Mouse (Mus musculus) hindbrain, embryonic 15.5 days (tissue): ENCODE measurements around the gene Susd4. TPM values are rescaled to one million over a fixed set of nuclear protein-coding genes. Genes with fewer than 3 reads are reported as not detected.
A peak's percentile ranks its signal among the peaks of the same experiment; 100 is the strongest.

Source experiments
- ATAC-seq: fragments of 200-750 bp; cut with Nextera tagmentation; 2 replicates; pipeline ENCODE4 v1.8.0; 2017; ENCODE audit warnings: low read depth, moderate number of reproducible peaks, moderate TSS enrichment; ENCODE audit not compliant: low FRiP score
- H3K27ac ChIP-seq: fragments of 300-500 bp; sonication (generic); replicated peaks from 2 replicates; pipeline ENCODE4 v1.5.1; 2015; ENCODE audit warnings: mild to moderate bottlenecking, inconsistent platforms
- H3K27me3 ChIP-seq: fragments of 300-500 bp; sonication (generic); 2 replicates; pipeline ENCODE4 v1.6.1; 2015; ENCODE audit warnings: control low read depth, inconsistent platforms
- H3K36me3 ChIP-seq: fragments of 300-500 bp; sonication (generic); 2 replicates; pipeline ENCODE4 v1.6.1; 2015; ENCODE audit warnings: control low read depth, inconsistent platforms
- H3K4me1 ChIP-seq: fragments of 300-500 bp; sonication (generic); replicated peaks from 2 replicates; pipeline ENCODE4 v1.6.1; 2015; ENCODE audit warnings: control low read depth, inconsistent platforms
- H3K4me2 ChIP-seq: fragments of 300-500 bp; sonication (generic); 2 replicates; pipeline ENCODE4 v1.6.1; 2015; ENCODE audit warnings: moderate library complexity, mild to moderate bottlenecking, inconsistent platforms
- H3K4me3 ChIP-seq: fragments of 300-500 bp; sonication (generic); 2 replicates; pipeline ENCODE4 v1.5.1; 2015; ENCODE audit warnings: mild to moderate bottlenecking, inconsistent platforms
- H3K9ac ChIP-seq: fragments of 300-500 bp; sonication (generic); 2 replicates; pipeline ENCODE4 v1.6.1; 2015; ENCODE audit warnings: inconsistent platforms
- H3K9me3 ChIP-seq: fragments of 300-500 bp; sonication (generic); 2 replicates; pipeline ENCODE4 v1.6.1; 2016; ENCODE audit warnings: control low read depth, inconsistent platforms
- WGBS: fragments of 180-500 bp; shearing (Covaris S2); methylation state at CpG from one replicate; pipeline ENCODE4 v1.1.7; 2015; 5-methylcytosine and 5-hydroxymethylcytosine counted together
- polyA plus RNA-seq: library from polyadenylated mRNA; unstranded; fragments of >200 nt; fragmentation: Nextera tagmentation; extraction: Ambion mirVana; gene quantifications from 2 replicates; pipeline ENCODE4 v1.2.1, GENCODE M21; 2015

Gene Susd4
- polyA plus RNA-seq, 1 experiment from 2014 or later = 74.6 TPM

DNA sequence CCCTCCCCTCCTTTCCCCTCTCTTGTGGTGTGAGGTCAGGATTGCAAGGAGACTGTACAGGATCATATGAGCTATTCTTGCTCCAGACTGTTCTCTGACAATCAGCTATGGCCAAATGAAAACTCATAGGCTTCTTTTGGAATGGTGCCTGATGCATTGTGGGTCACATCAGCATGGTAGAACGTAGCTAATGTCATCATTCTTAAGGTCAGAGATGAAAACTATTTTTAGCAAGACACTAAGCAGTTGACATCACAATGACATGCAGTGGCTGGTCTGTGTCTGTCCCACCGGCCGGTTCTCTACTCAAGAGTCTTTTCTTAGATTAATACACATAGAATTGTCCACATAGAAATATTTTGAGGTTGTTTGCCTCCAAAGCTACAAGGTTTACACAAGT lies 142.0 kb downstream of the Susd4 start:
- Histone ChIP-seq H3K4me2 (no peak overlapping the region), H3K27ac (no peak overlapping the region), H3K9ac (no peak overlapping the region), H3K9me3 (no peaks in the 10 kb centered on the region), H3K36me3 (no peaks in the 10 kb centered on the region), H3K4me1 (peaks cover 22% of the 10 kb centered on the region), H3K4me3 (no peak overlapping the region), H3K27me3 (no peaks in the 10 kb centered on the region)
- ATAC-seq = no peak
- WGBS = 81% methylated on average over 3 of the region's 3 CpGs

DNA sequence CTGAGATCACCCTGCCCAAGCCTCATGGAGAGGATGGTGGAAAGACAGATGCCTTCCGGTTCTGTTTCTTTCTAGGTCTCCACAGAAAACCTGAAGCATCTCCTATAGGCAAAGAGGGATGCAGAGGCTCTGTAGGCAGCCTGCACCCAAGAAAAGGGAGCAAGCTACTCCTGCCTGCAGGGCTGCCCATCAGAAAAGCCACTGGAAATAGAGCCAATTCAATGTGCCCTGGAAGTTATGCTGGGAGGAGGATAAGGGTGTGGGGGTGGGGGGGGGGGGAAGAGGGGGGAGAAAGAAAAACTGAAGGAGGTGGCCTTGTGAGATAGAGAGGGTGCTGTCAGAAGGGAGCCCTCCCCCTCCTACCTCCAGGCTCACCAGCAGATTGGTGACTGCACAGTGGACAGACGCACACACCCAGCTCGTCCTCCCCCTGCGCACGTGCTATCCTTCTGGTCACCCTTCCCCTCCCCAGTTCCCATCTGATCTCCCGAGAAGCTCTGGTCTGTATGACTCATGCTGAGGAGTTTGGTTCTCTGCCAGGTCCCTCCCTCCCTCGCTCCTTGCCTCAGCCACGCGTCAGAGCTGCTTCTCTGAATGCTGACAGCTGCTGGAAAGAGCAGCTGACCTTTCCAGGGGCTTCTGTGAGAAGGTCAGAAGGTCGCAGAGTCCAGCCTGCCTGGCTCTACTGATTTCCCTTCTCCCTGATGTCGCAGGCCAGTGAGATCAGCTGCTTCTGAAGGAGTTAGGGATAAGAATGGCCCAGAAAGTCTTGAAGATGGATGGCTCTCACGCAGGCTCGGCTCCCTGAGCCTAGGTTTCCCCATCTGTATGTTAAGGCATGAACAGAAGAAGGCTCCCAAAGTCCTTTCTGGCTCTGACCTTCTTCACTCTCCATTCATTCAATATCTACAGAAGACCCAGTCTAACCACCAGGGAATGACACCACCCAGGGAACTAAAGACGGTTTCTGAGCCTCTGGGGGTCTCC lies 144.7 kb downstream of the Susd4 start:
- Histone ChIP-seq H3K27ac (no peak overlapping the region), H3K27me3 (no peaks in the 10 kb centered on the region), H3K36me3 (no peaks in the 10 kb centered on the region), H3K9me3 (no peaks in the 10 kb centered on the region), H3K9ac (no peak overlapping the region), H3K4me2 (peak overlapping the region; percentile 2; the same call in 1 of the 2 replicates), H3K4me3 (no peak overlapping the region), H3K4me1 (peaks cover 16% of the 10 kb centered on the region)
- WGBS = 14% methylated on average over 14 of the region's 14 CpGs
- ATAC-seq = peak; percentile 80

DNA sequence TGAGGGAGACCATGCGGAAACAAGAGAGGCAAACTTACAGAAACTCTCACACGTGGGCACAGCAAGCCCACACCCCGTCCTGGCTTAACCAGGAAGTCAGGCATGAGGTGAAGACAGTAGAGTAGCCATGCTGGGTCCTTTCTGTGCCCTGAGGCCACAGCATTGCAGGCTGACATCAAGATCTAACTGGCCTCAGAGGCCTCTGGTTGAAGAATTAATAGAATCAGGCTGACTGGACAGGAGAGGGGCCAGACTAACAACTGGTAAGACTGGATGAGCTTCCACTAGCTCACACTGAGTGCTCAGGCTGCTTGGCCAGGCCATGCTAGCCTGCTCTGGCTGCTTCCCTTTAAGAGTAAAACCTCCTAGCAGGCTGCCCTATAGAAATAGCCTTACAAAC lies 145.4 kb downstream of the Susd4 start:
- Histone ChIP-seq H3K4me3 (no peak overlapping the region), H3K27me3 (no peaks in the 10 kb centered on the region), H3K9me3 (no peaks in the 10 kb centered on the region), H3K36me3 (no peaks in the 10 kb centered on the region), H3K27ac (no peak overlapping the region), H3K9ac (no peak overlapping the region), H3K4me2 (no peak overlapping the region), H3K4me1 (peaks cover 16% of the 10 kb centered on the region)
- ATAC-seq = no peak
- WGBS = 60% methylated on average over 3 of the region's 3 CpGs

DNA sequence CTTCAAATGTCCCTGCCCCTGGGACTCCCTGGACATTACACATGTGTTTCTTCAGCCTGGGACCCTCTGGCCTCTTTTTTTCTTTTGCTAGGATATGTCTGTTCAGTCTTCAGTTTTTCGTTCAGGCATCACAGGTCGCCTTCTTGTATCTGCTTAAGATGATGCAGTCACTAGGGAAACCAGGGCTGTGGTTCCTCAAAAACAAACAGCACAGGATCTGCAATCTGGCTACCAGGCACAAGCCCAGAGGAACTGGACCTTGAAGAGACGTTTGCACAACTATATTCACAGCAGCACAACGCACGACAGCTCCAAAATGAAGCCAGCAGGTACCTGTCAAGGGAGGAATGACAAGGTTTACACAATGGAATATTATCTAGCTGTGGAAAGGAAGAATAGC lies 145.9 kb downstream of the Susd4 start:
- H3K27me3 ChIP-seq = no peaks in the 10 kb centered on the region
- H3K27ac ChIP-seq = no peak overlapping the region
- 77% methylated on average over 5 of the region's 5 CpGs for WGBS
- no peak overlapping the region for H3K9ac ChIP-seq
- ATAC-seq = no peak
- no peaks in the 10 kb centered on the region for H3K36me3 ChIP-seq
- no peak overlapping the region for H3K4me3 ChIP-seq
- H3K4me2 ChIP-seq = no peak overlapping the region
- no peaks in the 10 kb centered on the region for H3K9me3 ChIP-seq
- H3K4me1 ChIP-seq = peaks cover 16% of the 10 kb centered on the region

DNA sequence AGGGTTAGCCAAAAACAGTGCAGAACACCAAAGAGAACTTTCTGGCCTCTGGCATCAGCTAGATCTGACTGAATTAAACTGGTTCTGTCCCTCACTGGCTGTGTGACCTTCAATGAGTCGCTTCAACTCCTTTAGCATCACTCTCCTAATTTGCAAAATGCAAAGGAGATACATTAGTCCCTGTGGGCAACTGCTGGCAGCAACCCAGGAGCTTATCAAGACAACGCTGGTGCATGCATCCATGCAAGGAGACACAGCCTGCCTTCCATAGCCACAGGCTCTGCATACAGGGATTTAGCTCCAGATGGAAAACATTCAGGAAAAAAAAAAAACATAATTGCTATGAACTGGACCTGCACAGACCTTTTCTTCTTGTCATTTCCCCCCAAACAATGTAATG lies 148.9 kb downstream of the Susd4 start:
- H3K4me3 ChIP-seq = no peak overlapping the region
- H3K36me3 ChIP-seq = no peaks in the 10 kb centered on the region
- H3K4me1 ChIP-seq = peaks cover 16% of the 10 kb centered on the region
- WGBS = 29% methylated on average over 2 of the region's 2 CpGs
- H3K27ac ChIP-seq = no peak overlapping the region
- ATAC-seq = no peak
- no peaks in the 10 kb centered on the region for H3K27me3 ChIP-seq
- no peak overlapping the region for H3K9ac ChIP-seq
- H3K9me3 ChIP-seq = no peaks in the 10 kb centered on the region
- H3K4me2 ChIP-seq = no peak overlapping the region

DNA sequence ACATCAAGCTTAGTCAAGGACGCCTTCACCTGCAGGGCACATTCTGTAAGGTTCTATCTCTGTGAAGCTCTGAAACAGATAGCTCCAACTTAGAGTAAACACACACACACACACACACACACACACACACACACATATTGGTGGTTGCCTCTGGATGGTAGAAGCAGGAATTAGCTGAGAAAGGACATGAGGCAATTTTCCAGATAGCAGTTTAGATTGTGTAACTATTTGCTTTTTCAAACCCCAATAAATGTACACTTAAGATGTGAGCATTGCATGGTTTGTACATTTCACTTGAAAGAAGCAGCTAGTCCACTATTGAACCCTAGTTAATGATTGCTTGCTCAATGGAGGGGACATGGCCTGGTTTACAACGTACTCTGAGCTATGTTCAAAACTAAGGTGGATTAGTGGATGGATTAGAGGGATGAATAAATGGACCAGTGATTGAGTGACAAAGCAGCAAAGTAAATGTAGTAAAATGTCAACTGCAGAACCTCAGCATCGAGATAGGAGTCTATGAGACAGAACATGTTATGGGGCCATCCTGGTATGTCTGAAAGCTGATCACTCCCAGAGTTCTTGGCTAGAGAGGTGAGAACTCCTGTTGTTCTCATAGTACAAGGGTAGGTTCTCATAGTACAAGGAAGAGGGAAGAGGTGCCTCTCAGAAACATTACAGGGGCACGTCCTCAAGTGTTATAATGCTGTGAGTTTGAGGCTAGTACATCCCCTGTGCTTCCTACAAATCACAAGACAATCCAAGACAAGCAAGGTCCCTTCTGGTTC lies 150.7 kb downstream of the Susd4 start:
- H3K4me3 ChIP-seq = no peak overlapping the region
- no peaks in the 10 kb centered on the region for H3K27me3 ChIP-seq
- H3K36me3 ChIP-seq = no peaks in the 10 kb centered on the region
- H3K4me1 ChIP-seq = peaks cover 10% of the 10 kb centered on the region
- WGBS = 88% methylated on average over 4 of the region's 4 CpGs
- no peak overlapping the region for H3K9ac ChIP-seq
- no peak for ATAC-seq
- H3K4me2 ChIP-seq = no peak overlapping the region
- no peak overlapping the region for H3K27ac ChIP-seq
- no peaks in the 10 kb centered on the region for H3K9me3 ChIP-seq

DNA sequence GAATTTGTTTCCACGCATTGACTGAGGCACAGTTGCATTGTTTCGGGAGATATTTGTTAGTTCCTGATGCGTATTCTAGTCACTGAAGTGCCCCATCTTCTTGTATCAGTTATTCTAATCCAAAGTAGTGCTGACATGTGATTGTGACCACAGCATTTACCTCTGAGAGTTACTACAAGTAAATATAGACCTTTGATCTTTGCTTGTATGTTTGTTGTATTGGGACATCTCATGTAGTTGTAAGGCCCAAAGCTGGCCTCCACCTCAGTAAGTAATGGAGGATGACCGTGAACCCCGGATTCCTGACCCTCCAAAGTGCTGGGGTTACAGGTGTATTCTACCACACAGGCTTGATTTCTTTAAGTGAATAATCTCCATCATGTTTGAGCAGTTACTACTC lies 152.5 kb downstream of the Susd4 start:
- no peaks in the 10 kb centered on the region for H3K9me3 ChIP-seq
- no peak overlapping the region for H3K27ac ChIP-seq
- H3K36me3 ChIP-seq = no peaks in the 10 kb centered on the region
- H3K4me3 ChIP-seq = no peak overlapping the region
- no peak for ATAC-seq
- H3K4me2 ChIP-seq = no peak overlapping the region
- peaks cover 16% of the 10 kb centered on the region for H3K4me1 ChIP-seq
- 94% methylated on average over 5 of the region's 5 CpGs for WGBS
- no peak overlapping the region for H3K9ac ChIP-seq
- H3K27me3 ChIP-seq = no peaks in the 10 kb centered on the region

DNA sequence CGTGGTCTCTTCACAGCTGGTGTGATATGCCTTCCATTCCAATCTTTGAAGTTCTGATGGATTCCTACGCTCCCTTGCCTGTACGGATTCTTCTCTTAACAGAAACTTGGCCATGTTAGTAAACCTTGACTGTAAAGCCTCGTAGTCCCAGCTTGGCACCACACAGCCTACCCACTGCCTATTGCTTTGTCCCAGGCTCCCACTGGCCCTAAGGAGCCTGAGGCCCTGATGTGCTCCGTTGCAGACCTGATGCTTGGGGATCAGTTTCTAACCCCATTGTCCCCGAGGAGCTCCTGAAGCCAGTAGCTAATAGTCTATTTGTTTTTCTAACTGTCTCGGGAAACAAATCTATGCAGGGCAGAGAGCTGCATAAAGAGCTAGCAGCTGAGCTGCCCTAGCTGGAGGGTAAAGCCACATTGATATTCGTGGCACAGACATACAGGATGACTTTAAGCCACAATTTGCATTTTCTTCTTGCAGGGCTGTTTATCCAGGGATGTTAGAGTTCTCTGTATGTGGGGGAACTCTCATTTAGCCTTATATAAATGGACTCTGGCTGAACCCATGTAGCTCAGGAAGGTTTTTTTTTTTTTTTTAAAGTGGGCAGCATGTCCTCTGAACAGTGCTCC lies 155.2 kb downstream of the Susd4 start:
- Histone ChIP-seq H3K27me3 (no peaks in the 10 kb centered on the region), H3K4me1 (peaks cover 27% of the 10 kb centered on the region), H3K27ac (peak overlapping the region; percentile 61), H3K4me2 (no peak overlapping the region), H3K9me3 (no peaks in the 10 kb centered on the region), H3K4me3 (no peak overlapping the region), H3K36me3 (no peaks in the 10 kb centered on the region), H3K9ac (no peak overlapping the region)
- 25% methylated on average over 8 of the region's 8 CpGs for WGBS
- peak; percentile 86 for ATAC-seq

DNA sequence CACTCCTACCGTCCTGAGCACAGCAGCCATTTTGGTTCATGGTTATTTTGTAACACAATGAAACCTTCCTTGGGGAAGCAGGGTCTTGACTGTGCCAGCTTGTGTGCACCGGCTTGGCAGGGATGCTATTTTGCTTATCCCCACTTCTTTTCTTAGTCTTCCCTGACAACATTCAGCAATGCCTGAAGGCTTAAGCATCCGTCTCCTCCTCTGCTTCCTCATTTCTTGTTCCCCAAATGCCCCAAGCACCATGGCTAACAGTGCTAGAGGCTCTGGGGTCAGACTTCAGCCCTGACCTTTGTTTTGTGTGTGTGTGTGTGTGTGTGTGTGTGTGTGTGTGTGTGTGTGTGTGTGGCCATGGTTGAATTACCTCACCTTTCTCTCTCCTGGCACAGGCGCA lies 159.2 kb downstream of the Susd4 start:
- no peak overlapping the region for H3K27ac ChIP-seq
- no peaks in the 10 kb centered on the region for H3K27me3 ChIP-seq
- H3K4me2 ChIP-seq = no peak overlapping the region
- WGBS = 38% methylated on average over 4 of the region's 4 CpGs
- H3K4me1 ChIP-seq = peaks cover 27% of the 10 kb centered on the region
- ATAC-seq = no peak
- no peaks in the 10 kb centered on the region for H3K9me3 ChIP-seq
- H3K36me3 ChIP-seq = no peaks in the 10 kb centered on the region
- H3K4me3 ChIP-seq = no peak overlapping the region
- H3K9ac ChIP-seq = no peak overlapping the region

DNA sequence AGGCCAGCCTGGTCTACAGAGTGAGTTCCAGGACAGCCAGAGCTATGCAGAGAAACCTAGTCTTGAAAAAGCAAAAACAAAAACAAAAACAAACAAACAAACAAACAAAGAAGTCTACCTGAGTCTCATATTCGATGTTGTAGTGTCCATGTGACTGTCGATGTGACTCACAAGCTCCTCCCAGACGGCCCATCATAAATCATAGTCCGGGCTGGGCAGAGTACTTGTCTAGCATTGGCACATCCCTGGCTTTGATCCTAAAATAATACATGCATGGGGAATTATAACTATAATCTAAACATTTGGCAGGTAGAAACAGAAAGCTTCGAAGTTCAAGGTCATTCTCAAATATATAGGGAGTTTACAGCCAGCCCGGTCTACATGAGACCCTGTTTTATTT lies 162.8 kb downstream of the Susd4 start:
- no peak overlapping the region for H3K4me3 ChIP-seq
- H3K9ac ChIP-seq = no peak overlapping the region
- no peaks in the 10 kb centered on the region for H3K27me3 ChIP-seq
- H3K27ac ChIP-seq = no peak overlapping the region
- H3K4me2 ChIP-seq = no peak overlapping the region
- H3K36me3 ChIP-seq = no peaks in the 10 kb centered on the region
- H3K4me1 ChIP-seq = peaks cover 11% of the 10 kb centered on the region
- no peaks in the 10 kb centered on the region for H3K9me3 ChIP-seq
- no peak for ATAC-seq
- WGBS = 91% methylated on average over 6 of the region's 6 CpGs

DNA sequence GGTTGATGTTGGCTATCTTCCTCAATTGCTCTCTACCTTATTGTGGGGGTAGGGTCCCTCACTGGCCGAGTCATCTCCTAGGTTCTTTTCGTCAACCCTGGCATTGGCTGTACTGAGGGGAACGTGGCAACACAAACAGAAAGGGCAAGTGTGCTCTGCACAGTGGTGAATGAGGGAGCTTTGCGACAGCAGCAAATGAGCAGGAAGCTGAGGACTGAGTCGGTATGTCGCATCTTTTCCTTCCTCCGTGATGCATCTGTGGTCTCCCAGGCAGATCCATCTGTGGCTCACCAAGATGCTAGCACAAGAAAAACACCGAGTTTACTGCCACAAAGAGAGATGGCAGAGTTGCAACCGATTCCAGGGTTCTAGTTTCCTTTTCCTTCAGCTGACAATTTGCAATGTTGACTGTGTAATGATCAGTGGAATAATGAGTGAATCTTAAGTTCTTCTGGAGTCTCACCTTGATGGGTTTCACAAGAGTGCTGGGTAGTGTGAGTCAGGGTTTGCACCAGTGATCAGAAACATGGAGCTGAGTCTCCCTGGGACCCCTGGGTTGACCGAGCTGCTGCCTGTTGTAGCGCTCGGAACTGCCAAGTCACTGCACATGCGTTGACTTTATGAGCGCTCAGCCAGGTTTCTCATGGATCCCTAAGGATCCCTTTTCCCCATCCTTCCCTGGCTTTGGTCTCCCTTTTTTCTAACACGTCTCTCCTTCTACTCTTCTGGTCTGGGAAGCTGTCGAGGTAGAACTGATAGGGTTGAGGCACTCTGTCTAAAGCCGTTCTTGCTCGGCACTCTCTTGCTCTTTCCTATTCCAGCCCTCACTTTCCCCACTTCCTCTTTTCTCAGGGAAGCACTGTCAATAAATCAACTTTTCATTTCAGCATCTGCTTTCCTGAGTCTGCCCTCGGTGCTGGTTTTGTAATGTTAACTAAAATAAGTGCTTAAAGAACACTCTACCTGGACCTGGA lies 164.5 kb downstream of the Susd4 start:
- Histone ChIP-seq H3K9me3 (no peaks in the 10 kb centered on the region), H3K4me3 (no peak overlapping the region), H3K27ac (no peak overlapping the region), H3K36me3 (no peaks in the 10 kb centered on the region), H3K9ac (no peak overlapping the region), H3K27me3 (no peaks in the 10 kb centered on the region), H3K4me1 (peaks cover under 1% of the 10 kb centered on the region; the same call in 1 of the 2 replicates), H3K4me2 (no peak overlapping the region)
- 80% methylated on average over 19 of the region's 19 CpGs for WGBS
- no peak for ATAC-seq
